Mouse (Mus musculus) embryo, embryonic 9.5 days (tissue): Measurements from ENCODE around the gene Mn1.
A peak's percentile ranks its signal among the peaks of the same experiment; 100 is the strongest.

Experiments
- DNase-seq: peaks from one replicate; pipeline ENCODE4 v3.0.0-alpha.2; 2017; ENCODE audit errors: extremely low spot score

Gene Mn1

GRCm38 (mm10) chr5:111476141-111476540, 59.0 kb downstream of the Mn1 start:
- DNase-seq: no peak

DNA sequence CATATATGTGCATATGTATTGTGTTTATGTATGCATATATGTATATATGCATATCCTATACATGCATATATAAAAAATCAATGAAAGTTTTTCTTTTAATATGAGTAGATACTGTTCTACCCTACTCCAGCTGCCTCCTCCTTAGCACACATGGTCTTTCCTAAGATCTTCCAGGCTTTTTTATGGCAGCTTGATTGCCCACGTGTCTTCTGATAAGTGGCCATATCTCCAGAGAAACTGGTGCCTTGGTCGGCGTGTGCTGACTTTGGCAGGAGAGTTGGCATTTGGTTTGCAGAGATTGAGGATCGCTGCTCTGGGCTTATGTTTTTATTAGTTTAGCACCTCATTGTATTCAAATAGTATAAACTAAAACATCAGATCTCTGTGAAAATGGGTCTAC, 68.7 kb downstream of the Mn1 start:
- no peak for DNase-seq

- DNase-seq: no peak
Observed at GRCm38 (mm10) chr5:111489022-111489616, 72.0 kb downstream of the Mn1 start.

DNA sequence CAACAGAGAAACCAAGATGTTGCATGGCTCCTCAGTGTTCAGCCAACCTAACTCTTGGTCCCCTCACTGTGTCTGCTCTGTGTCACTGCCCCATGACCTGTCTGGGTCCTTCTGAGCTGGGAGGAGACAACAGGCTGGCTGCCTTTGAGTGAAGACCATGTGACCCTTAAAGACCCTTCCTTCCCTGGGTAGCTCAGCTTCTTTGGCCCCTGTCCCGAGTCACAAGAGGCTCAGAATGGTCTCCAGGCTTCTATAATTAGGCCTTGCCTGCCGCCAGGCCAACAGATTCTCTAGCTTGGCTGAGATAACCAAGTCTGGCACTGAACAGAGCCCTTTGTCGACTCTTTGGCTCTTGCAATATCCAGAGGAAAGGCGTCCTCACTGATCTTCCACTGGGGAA, 73.4 kb downstream of the Mn1 start:
- no peak for DNase-seq

DNA sequence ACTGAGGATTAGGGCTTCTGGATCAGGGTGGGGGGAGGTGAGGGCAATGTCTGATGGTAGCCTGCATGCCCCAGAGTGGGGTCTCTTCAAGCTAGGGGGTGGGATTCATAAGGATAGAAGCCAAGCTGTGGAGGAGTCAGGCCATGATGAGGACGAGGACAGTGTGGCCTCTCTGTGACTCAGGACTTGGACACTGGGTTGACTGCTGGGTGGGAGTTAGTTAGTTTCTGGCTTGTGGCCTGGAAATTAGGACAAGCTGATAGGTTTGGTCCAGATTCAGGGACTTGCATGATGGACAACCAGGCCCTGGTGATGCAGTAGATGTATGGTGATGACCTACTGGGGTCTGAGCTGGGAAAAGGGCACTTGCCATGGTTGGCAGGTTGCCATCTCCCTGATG, 74.3 kb downstream of the Mn1 start:
- no peak for DNase-seq

DNA sequence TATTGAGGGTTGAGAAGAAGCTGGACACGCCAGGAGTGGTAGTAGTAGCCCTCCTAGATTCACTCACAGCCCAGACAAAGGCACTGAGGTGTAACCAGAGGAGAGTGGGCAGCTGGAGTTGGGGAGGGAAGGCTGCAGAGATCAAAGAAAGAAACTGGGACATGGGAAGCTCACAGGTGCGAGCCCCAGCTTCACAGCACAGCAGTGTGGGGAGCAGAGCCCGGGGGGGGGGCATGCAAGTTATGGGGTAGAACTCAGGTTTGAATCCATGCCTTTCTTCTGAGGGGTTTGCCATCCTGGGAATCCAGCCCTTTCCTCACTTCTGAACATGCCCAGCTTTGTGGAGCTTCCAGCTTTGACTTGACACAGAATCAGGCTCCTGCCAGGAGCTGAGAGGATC, 82.9 kb downstream of the Mn1 start:
- DNase-seq: no peak

GRCm38 (mm10) chr5:111501691-111502441, 84.7 kb downstream of the Mn1 start:
- no peak for DNase-seq

GRCm38 (mm10) chr5:111505241-111505640, 88.1 kb downstream of the Mn1 start:
- DNase-seq: no peak

GRCm38 (mm10) chr5:111505824-111506223, 88.7 kb downstream of the Mn1 start:
- no peak for DNase-seq

DNA sequence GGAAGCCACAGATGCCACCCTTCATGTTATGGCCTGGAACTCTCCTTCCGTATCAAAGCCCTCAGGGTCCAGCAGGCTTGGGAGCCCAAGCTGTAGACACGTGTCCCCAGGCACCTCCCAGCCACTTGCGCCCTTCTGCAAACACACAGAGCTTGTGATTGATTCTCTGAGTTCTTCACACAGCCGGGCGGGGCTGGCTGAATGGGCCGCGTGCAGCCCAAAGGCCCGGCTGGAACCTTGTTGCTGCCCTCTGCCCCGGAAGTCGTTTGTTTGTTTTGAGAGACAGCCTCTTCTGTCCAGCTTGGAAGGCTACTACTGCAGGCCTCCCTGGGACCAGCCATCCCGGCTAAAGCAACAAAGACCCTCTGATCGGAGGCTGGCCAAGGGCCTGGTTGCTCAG, 89.2 kb downstream of the Mn1 start:
- peak; percentile 79 for DNase-seq
